Mouse (Mus musculus): ENCODE data around the gene Pqbp1. TPM values are rescaled to one million over a fixed set of nuclear protein-coding genes. Genes with fewer than 3 reads are reported as not detected.
"Not testable (repeated sequence)": the region's sequence is repeated elsewhere in the genome, so short reads cannot be mapped to it uniquely, and the experiment has no call there.

Gene Pqbp1
- 100 to 1,000 TPM; 108 to 111 TPM for total RNA-seq (2021)
- long read RNA-seq, experiment 1, transcript Pqbp1-203 (7 exons, 1,148 nt) = minor isoform, 17 of 51 reads
- long read RNA-seq, experiment 1, transcript Pqbp1-201 (7 exons, 1,104 nt) = major isoform, 23 of 51 reads
- long read RNA-seq, experiment 1, partial matches to known transcripts = 4 of 51 reads
- long read RNA-seq, experiment 1, other reads (novel, unspliced or antisense) = 4 of 51 reads
- long read RNA-seq, experiment 2, transcript Pqbp1-201 (7 exons, 1,104 nt) = minor isoform, 27 of 77 reads
- long read RNA-seq, experiment 2, transcript Pqbp1-203 (7 exons, 1,148 nt) = major isoform, 33 of 77 reads
- long read RNA-seq, experiment 2, partial matches to known transcripts = 1 of 77 reads
- long read RNA-seq, experiment 2, other reads (novel, unspliced or antisense) = 13 of 77 reads

DNA sequence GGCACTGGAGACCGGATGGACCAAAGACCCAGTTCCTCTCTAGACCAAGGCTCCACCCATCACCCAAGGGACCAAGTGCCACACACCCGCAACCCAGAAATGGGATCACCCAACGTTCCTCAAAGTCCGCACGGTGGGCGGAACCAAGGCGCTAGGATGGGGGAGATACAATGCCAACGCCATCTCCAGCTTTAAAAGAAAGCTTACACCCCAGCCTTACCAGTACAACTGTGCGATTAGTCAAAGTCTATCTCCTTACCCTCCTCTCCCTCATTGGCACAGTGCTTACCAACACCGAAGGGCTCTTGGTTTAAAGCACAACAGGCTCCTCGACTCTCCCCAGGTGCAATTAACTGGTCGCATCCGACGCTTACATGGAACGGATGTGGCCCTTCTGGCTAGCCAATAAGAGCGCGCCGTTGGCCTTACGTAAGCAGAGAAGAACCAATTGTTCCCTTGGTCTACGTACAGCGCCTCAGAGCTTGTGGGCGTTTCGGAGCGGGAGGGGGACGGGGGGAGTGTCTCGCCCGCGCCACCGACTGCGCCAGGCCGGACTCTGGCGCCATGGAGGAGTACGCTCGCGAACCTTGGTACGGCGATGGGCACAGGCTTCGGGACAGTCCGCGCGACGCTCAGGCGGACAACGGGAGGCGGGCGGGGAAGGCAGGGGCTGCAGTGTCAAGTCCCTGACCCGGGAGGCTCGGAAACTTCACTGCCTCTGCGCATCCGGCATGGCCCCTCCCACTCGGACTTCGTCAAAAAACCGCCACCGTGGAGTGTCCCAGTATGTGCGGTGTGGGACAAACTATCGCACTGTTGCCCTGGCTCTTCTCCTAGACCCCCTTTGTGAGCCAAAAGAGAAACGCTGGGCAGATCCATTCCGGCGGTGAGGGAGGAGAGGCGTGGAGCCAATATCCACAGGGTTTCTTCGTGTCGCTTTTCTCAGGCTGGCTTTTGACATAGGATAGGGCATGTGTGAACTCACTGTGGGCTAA lies at the start of gene Pqbp1, which contains the start of gene Timm17b:
Pqbp1 (minus strand) TSS at position 390 of the 995 bp plus-strand sequence.
Timm17b (plus strand) TSS at position 478 of the 995 bp plus-strand sequence.
- peak; percentile 35 to 66 for DNase-seq (ENCODE audit: low spot score in 2 of 2)

- peak; percentile 53 to 79 for DNase-seq (ENCODE audit: low spot score in 2 of 2)
These were observed 48.9 kb upstream of the Pqbp1 start for GRCm38 (mm10) chrX:7947900-7948492.

DNA sequence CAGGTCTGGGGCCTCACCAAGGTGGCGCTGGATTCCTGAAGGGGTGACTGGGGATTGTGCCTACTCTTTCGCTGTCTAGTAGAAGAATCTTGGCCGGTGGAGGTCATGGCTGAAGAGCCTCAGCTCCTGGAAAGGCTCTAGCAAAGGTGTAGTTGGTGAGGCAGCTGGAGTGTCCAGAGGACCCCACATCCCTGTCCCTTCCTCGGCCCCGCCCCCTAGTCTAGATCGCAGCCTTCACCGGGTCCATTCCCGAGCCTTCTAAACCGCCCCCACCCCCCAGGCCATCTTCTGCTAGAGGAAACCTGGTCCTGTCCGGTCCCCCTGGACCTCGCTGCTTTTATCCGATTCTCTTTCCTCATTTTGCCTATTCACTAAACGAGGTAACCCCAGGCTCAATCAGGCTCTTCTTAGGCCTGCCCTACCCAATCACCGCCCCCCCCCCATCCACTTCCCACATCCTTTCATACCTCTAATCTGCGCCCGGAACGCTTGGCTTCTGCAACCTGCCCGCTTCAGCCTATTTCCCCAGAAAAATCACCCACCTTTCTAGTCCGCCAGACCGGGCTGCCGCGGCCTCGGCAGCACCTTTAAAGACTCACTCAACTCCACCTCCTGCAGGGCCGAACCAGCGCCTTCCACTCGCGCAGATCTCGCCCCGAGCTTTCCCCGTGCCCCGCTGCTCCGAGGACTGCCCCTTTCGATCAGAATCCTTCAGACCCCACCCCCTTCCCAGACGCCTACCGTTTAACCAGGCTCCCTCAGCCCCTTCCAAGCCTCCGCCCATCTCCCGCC lies 48.2 kb upstream of the Pqbp1 start, which contains the start of gene Hdac6:
Hdac6 (minus strand) TSS at position 782 of the 792 bp plus-strand sequence.
- no peak for DNase-seq (ENCODE audit: low spot score in 2 of 2)

DNA sequence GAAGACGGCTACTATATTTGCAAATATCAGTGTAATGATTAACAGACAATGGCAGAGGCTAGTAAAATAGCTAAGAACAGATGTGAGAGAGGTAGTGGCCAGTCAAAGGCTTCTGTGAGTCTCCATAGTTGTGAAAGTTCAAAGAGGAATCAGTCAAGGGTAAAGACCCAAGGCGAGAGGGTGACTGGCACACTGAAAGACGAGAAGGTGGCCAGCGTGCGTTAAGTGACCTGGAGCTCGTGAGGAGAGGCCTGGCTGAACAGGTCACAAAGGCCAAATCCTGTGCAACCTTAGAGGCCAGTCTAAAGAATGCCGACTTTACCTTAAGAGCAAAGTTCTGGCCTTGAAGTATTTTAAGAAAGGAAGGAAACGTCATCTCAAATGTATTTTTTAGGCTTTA lies 46.5 kb upstream of the Pqbp1 start:
- DNase-seq (ENCODE audit: low spot score in 2 of 2) = no peak

DNA sequence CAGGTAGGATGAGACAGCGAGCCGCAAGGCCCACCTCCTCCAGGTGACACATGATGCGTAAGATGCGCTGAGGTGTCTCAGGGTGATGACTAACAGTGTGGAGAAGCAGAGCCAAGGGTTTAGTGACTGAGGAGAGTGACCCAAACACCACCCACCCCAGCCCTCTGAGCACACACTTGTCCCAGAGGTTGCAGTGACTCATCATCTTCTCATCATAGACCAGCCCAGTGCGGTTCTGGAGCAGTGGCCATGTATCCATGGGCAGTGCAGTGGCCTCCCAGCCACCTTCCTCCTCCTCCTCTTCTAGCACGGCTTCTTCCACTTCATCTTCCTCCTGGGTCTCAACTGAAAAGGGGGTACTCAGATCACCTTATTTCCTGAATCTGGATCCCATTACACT lies 38.6 kb upstream of the Pqbp1 start:
- no peak for DNase-seq (ENCODE audit: low spot score in 2 of 2)

GRCm38 (mm10) chrX:7936874-7937273 lies 37.8 kb upstream of the Pqbp1 start:
- no peak for DNase-seq (ENCODE audit: low spot score in 2 of 2)

- no peak for DNase-seq (ENCODE audit: low spot score in 2 of 2)
These were observed 29.3 kb upstream of the Pqbp1 start, which contains the start of gene Eras for GRCm38 (mm10) chrX:7928270-7928790. Gene Eras (minus strand): TSS chrX:7928607.

GRCm38 (mm10) chrX:7927116-7927515 lies 28.0 kb upstream of the Pqbp1 start:
- DNase-seq (ENCODE audit: low spot score in 2 of 2) = no peak

DNA sequence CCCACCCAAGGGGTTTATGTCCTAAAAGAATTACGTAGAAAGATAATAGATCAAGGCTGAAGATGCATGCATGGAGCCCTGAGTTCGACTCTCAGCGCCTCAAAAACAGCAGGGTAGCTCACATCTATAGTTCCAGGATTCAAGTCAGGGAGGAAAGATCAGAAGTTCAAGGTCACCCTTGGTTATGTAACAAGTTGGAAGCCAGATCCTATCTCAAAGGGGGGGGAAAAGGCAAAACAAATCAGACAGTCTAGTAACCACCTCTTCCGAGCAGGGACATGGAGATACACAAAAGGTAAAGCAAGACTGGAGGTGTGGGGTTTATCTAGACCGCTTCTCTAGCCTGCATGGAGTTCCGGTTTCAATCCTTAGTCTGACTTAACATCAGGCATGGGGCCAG lies 27.2 kb upstream of the Pqbp1 start:
- DNase-seq (ENCODE audit: low spot score in 2 of 2) = no peak

- DNase-seq (ENCODE audit: low spot score in 2 of 2) = no peak
These were observed 23.0 kb upstream of the Pqbp1 start for GRCm38 (mm10) chrX:7922032-7922431.

GRCm38 (mm10) chrX:7919601-7920383 lies 20.7 kb upstream of the Pqbp1 start, which contains the start of gene Pcsk1n:
Gene Pcsk1n (plus strand): TSS chrX:7919822.
- no peak for DNase-seq (ENCODE audit: low spot score in 2 of 2)

DNA sequence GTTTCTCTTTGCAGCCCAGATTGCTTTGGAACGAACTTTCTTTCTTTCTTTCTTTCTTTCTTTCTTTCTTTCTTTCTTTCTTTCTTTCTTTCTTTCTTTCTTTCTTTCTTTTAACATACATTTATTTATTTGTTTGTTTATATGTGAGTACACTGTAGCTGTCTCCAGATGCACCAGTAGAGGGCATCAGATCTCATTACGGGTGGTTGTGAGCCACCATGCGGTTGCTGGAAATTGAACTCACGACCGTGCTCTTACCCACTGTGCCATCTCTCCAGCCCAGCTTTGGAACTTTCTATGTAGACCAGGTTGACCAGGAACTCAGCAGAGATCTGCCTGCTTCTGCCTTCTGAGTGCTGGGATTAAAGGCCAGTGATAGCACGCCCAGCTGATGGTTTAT lies 18.9 kb upstream of the Pqbp1 start:
- DNase-seq (ENCODE audit: low spot score in 2 of 2) = not testable (repeated sequence)

DNA sequence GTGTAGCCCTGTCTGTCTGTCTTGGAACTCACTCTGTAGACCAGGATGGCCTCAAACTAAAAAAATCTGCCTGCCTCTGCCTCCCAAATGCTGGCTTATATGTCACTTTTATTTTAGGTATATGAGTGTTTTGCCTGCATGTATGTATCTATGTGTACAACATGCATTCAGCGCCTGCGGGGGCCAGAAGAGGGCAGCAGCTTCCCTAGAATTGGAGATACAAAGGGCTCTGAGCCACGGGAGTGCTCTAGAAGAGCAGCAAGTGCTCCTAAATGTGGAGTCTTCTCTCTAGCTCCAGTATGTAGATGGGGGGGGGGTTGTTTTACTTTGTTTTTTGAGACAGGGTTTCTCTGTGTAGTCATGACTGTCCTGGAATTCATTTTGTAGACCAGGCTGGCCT lies 16.6 kb upstream of the Pqbp1 start:
- not testable (repeated sequence) for DNase-seq (ENCODE audit: low spot score in 2 of 2)

- no peak for DNase-seq (ENCODE audit: low spot score in 2 of 2)
These were observed 11.4 kb upstream of the Pqbp1 start for GRCm38 (mm10) chrX:7910473-7910872.

DNA sequence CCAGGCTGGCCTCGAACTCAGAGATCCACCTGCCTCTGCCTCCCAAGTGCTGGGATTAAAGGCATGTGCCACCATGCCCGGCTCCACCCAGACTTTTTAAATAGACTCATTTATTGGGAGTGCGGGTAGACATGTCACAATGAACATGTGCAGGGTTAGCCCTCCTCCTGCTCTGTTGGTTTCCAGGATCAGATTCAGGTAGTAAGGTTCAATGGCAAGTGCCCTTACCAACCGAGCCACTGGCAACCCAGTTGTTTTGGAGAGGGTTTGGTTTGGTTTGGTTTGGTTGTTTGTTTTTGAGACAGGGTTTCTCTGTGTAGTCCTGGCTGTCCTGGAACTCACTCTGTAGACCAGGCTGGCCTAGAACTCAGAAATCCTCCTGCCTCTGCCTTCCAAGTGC lies 10.2 kb upstream of the Pqbp1 start, which contains the start of gene Gm10490:
Gm10490 (plus strand) TSS at position 301 of the 400 bp plus-strand sequence.
- DNase-seq (ENCODE audit: low spot score in 2 of 2) = not testable (repeated sequence)

- DNase-seq (ENCODE audit: low spot score in 2 of 2) = no peak
These were observed 8.7 kb upstream of the Pqbp1 start, which contains the start of gene Gm10491 for GRCm38 (mm10) chrX:7907735-7908134. Gene Gm10491 (minus strand): TSS chrX:7907835.

GRCm38 (mm10) chrX:7904441-7904840 lies 5.4 kb upstream of the Pqbp1 start:
- DNase-seq (ENCODE audit: low spot score in 2 of 2) = no peak

DNA sequence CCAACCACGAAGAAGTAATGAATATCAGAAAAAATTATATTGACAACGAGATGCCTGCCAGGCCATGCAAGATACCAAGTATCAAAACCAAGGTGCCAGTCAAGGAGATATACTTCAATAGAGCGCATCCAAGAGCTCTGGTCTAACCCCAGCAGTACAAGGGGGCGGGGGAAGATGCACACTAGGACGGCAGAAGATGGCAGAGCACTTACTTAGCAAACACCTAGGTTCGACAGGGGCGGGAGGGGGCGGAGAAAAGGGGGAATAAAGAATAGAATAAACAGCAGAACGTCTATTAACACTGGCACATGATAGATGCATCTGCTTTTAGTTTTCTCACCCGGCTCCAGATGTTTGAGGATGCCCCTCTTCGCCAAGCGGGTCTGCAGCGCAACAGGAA lies 858 bp downstream of the Pqbp1 start:
- DNase-seq (ENCODE audit: low spot score in 2 of 2) = no peak

Measured in adrenal gland, postnatal 4 days (tissue).